Mouse (Mus musculus) heart, embryonic 15.5 days (tissue): ENCODE measurements around the gene Mrpl53. TPM values are rescaled to one million over a fixed set of nuclear protein-coding genes. Genes with fewer than 3 reads are reported as not detected.

Experiments
- ATAC-seq: fragments of 200-750 bp; cut with Nextera tagmentation; replicated peaks from 2 replicates; pipeline ENCODE4 v1.8.0; 2017; ENCODE audit warnings: low read depth, moderate TSS enrichment; ENCODE audit not compliant: insufficient number of reproducible peaks, insufficient read depth, low FRiP score
- H3K27ac ChIP-seq: fragments of 300-500 bp; sonication (generic); 2 replicates; pipeline ENCODE4 v1.5.1; 2015; ENCODE audit warnings: mild to moderate bottlenecking, inconsistent platforms
- H3K27me3 ChIP-seq: fragments of 300-500 bp; sonication (generic); 2 replicates; pipeline ENCODE4 v1.6.1; 2015; ENCODE audit warnings: inconsistent platforms
- H3K36me3 ChIP-seq: fragments of 300-500 bp; sonication (generic); 2 replicates; pipeline ENCODE4 v1.6.1; 2015; ENCODE audit warnings: mild to moderate bottlenecking, inconsistent platforms
- H3K4me1 ChIP-seq: fragments of 300-500 bp; sonication (generic); replicated peaks from 2 replicates; pipeline ENCODE4 v1.6.1; 2015; ENCODE audit warnings: inconsistent platforms
- H3K4me2 ChIP-seq: fragments of 300-500 bp; sonication (generic); 2 replicates; pipeline ENCODE4 v1.6.1; 2015; ENCODE audit warnings: inconsistent platforms, mild to moderate bottlenecking, moderate library complexity
- H3K4me3 ChIP-seq: fragments of 300-500 bp; sonication (generic); 2 replicates; pipeline ENCODE4 v1.5.1; 2015; ENCODE audit warnings: mild to moderate bottlenecking, inconsistent platforms
- H3K9ac ChIP-seq: fragments of 300-500 bp; sonication (generic); 2 replicates; pipeline ENCODE4 v1.6.1; 2015; ENCODE audit warnings: mild to moderate bottlenecking, inconsistent platforms
- H3K9me3 ChIP-seq: fragments of 300-500 bp; sonication (generic); replicated peaks from 2 replicates; pipeline ENCODE4 v1.6.1; 2016; ENCODE audit warnings: inconsistent platforms
- WGBS: fragments of 180-500 bp; shearing (Covaris S2); methylation state at CpG from one replicate; pipeline ENCODE4 v1.1.7; 2015; ENCODE audit warnings: mixed read lengths; 5-methylcytosine and 5-hydroxymethylcytosine counted together
- polyA plus RNA-seq: library from polyadenylated mRNA; unstranded; fragments of >200 nt; fragmentation: Nextera tagmentation; extraction: Ambion mirVana; gene quantifications from 2 replicates; pipeline ENCODE4 v1.2.1, GENCODE M21; 2015

Gene Mrpl53
- polyA plus RNA-seq, 1 experiment from 2014 or later: 164 TPM

- Histone ChIP-seq H3K27ac (peak within 1 kb of the TSS; percentile 68), H3K27me3 (no peaks in the 10 kb centered on the region)
Measured at GRCm38 (mm10) chr6:83125331-83125730, 16.5 kb downstream of the Mrpl53 start, which contains the start of gene Ino80b. Gene Ino80b (minus strand): TSS chr6:83125431.

GRCm38 (mm10) chr6:83127419-83127818 is 18.6 kb downstream of the Mrpl53 start:
- Histone ChIP-seq H3K27ac (no peak overlapping the region), H3K4me1 (peaks cover 22% of the 10 kb centered on the region), H3K4me2 (no peak overlapping the region), H3K27me3 (no peaks in the 10 kb centered on the region), H3K4me3 (no peak overlapping the region), H3K36me3 (peaks cover 4% of the 10 kb centered on the region; the same call in 1 of the 2 replicates), H3K9me3 (no peaks in the 10 kb centered on the region), H3K9ac (no peak overlapping the region)
- WGBS: 91% methylated on average over 5 of the region's 5 CpGs
- ATAC-seq: no peak

More at GRCm38 (mm10) chr6:83125331-83125730, 16.5 kb downstream of the Mrpl53 start, which contains the start of gene Ino80b:
- ATAC-seq: no peak
- H3K36me3 ChIP-seq: peaks cover 4% of the 10 kb centered on the region; the same call in 1 of the 2 replicates
- peak within 1 kb of the TSS; percentile 77 for H3K9ac ChIP-seq
- H3K4me3 ChIP-seq: peak within 1 kb of the TSS; percentile 72
- peak within 1 kb of the TSS; percentile 93 for H3K4me2 ChIP-seq
- WGBS: 25% methylated on average over 5 of the region's 5 CpGs
- H3K4me1 ChIP-seq: peaks cover 31% of the 10 kb centered on the region
- no peaks in the 10 kb centered on the region for H3K9me3 ChIP-seq

- H3K27me3 ChIP-seq: no peaks in the 10 kb centered on the region
- no peak overlapping the region for H3K9ac ChIP-seq
- no peak overlapping the region for H3K27ac ChIP-seq
- H3K4me1 ChIP-seq: peaks cover 13% of the 10 kb centered on the region
- H3K9me3 ChIP-seq: no peaks in the 10 kb centered on the region
- no peaks in the 10 kb centered on the region for H3K36me3 ChIP-seq
- H3K4me2 ChIP-seq: no peak overlapping the region
- no peak for ATAC-seq
- no peak overlapping the region for H3K4me3 ChIP-seq
- WGBS: 68% methylated on average over 6 of the region's 6 CpGs
Measured at GRCm38 (mm10) chr6:83131469-83132034, 22.7 kb downstream of the Mrpl53 start.

GRCm38 (mm10) chr6:83132176-83132919 is 23.5 kb downstream of the Mrpl53 start:
- Histone ChIP-seq H3K9me3 (no peaks in the 10 kb centered on the region), H3K4me3 (no peak overlapping the region), H3K36me3 (no peaks in the 10 kb centered on the region), H3K4me1 (peaks cover 17% of the 10 kb centered on the region), H3K9ac (no peak overlapping the region), H3K4me2 (no peak overlapping the region), H3K27me3 (no peaks in the 10 kb centered on the region), H3K27ac (no peak overlapping the region)
- WGBS: 79% methylated on average over 9 of the region's 9 CpGs
- no peak for ATAC-seq

- no peak for ATAC-seq
- H3K27me3 ChIP-seq: no peaks in the 10 kb centered on the region
- no peak overlapping the region for H3K9ac ChIP-seq
- H3K9me3 ChIP-seq: no peaks in the 10 kb centered on the region
- H3K4me2 ChIP-seq: no peak overlapping the region
- H3K4me1 ChIP-seq: peaks cover 33% of the 10 kb centered on the region
- H3K36me3 ChIP-seq: no peaks in the 10 kb centered on the region
- 64% methylated on average over 3 of the region's 3 CpGs for WGBS
- H3K27ac ChIP-seq: no peak overlapping the region
- H3K4me3 ChIP-seq: no peak overlapping the region
Measured at GRCm38 (mm10) chr6:83134226-83134625, 25.4 kb downstream of the Mrpl53 start.

GRCm38 (mm10) chr6:83134951-83135513 is 26.2 kb downstream of the Mrpl53 start, which contains the start of gene Rtkn:
Gene Rtkn (plus strand): TSS chr6:83135463.
- peak within 1 kb of the TSS; percentile 88 for H3K4me2 ChIP-seq
- 61% methylated on average over 7 of the region's 7 CpGs for WGBS
- ATAC-seq: no peak
- peak within 1 kb of the TSS; percentile 83 for H3K9ac ChIP-seq
- H3K4me3 ChIP-seq: peak within 1 kb of the TSS; percentile 68
- no peaks in the 10 kb centered on the region for H3K27me3 ChIP-seq
- peak within 1 kb of the TSS; percentile 100 for H3K27ac ChIP-seq
- no peaks in the 10 kb centered on the region for H3K9me3 ChIP-seq
- H3K36me3 ChIP-seq: no peaks in the 10 kb centered on the region
- peaks cover 34% of the 10 kb centered on the region for H3K4me1 ChIP-seq

GRCm38 (mm10) chr6:83135571-83136161 is 26.8 kb downstream of the Mrpl53 start:
- Histone ChIP-seq H3K36me3 (no peaks in the 10 kb centered on the region), H3K27ac (peak overlapping the region; percentile 100), H3K4me2 (peak overlapping the region; percentile 88), H3K4me3 (peak overlapping the region; percentile 68), H3K27me3 (no peaks in the 10 kb centered on the region), H3K4me1 (peaks cover 34% of the 10 kb centered on the region), H3K9ac (peak overlapping the region; percentile 83), H3K9me3 (no peaks in the 10 kb centered on the region)
- ATAC-seq: no peak
- 9% methylated on average over 37 of the region's 37 CpGs for WGBS

GRCm38 (mm10) chr6:83136291-83136880 is 27.5 kb downstream of the Mrpl53 start:
- Histone ChIP-seq H3K4me1 (peaks cover 36% of the 10 kb centered on the region), H3K4me3 (peak overlapping the region; percentile 68), H3K36me3 (no peaks in the 10 kb centered on the region), H3K9me3 (no peaks in the 10 kb centered on the region), H3K27ac (peak overlapping the region; percentile 100), H3K9ac (peak overlapping the region; percentile 83), H3K4me2 (peak overlapping the region; percentile 88), H3K27me3 (no peaks in the 10 kb centered on the region)
- WGBS: 26% methylated on average over 5 of the region's 5 CpGs
- ATAC-seq: no peak

- no peaks in the 10 kb centered on the region for H3K9me3 ChIP-seq
- under 1% methylated on average over 26 of the region's 26 CpGs for WGBS
- H3K27me3 ChIP-seq: no peaks in the 10 kb centered on the region
- H3K4me2 ChIP-seq: peak overlapping the region; percentile 88
- H3K9ac ChIP-seq: peak overlapping the region; percentile 83
- H3K4me1 ChIP-seq: peaks cover 42% of the 10 kb centered on the region
- peak overlapping the region; percentile 100 for H3K27ac ChIP-seq
- no peaks in the 10 kb centered on the region for H3K36me3 ChIP-seq
- ATAC-seq: peak; percentile 81
- H3K4me3 ChIP-seq: peak overlapping the region; percentile 68
Measured at GRCm38 (mm10) chr6:83136881-83137575, 28.2 kb downstream of the Mrpl53 start.

- under 1% methylated on average over 12 of the region's 12 CpGs for WGBS
- Histone ChIP-seq H3K27me3 (no peaks in the 10 kb centered on the region), H3K9ac (peak overlapping the region; percentile 83), H3K4me2 (peak overlapping the region; percentile 88), H3K36me3 (no peaks in the 10 kb centered on the region), H3K27ac (peak overlapping the region; percentile 100), H3K4me3 (peak overlapping the region; percentile 68), H3K9me3 (no peaks in the 10 kb centered on the region), H3K4me1 (peaks cover 47% of the 10 kb centered on the region)
- peak; percentile 82 for ATAC-seq
Measured at GRCm38 (mm10) chr6:83137576-83137950, 28.7 kb downstream of the Mrpl53 start.
